Mouse (Mus musculus) ES-E14 (cell line): ENCODE results near the gene Lpin2. TPM values are rescaled to one million over a fixed set of nuclear protein-coding genes. Genes with fewer than 3 reads are reported as not detected.
A peak's percentile ranks its signal among the peaks of the same experiment; 100 is the strongest.

ENCODE experiments used
- DNase-seq: peaks from one replicate; pipeline ENCODE4 v3.0.0-alpha.2; 2013; ENCODE audit warnings: low read depth, low spot score
- H3K27ac ChIP-seq: 2 replicates; pipeline ENCODE4 v1.5.1; 2012; ENCODE audit warnings: low read depth, mild to moderate bottlenecking, low read length, moderate library complexity, mixed read lengths; ENCODE audit not compliant: poor library complexity, insufficient read depth, severe bottlenecking
- H3K36me3 ChIP-seq: 2 replicates; pipeline ENCODE4 v1.6.1; 2012; ENCODE audit warnings: mild to moderate bottlenecking, low read length, moderate library complexity, mixed read lengths; ENCODE audit not compliant: control insufficient read depth, poor library complexity, insufficient read depth, severe bottlenecking
- H3K4me1 ChIP-seq, 2 experiments: fragments of 150-350 bp in 1 of 2; sonication (generic) in 1 of 2; 2 replicates each; pipeline ENCODE4 v1.6.1; 2012; ENCODE audit warnings: low read length in 2 of 2, mild to moderate bottlenecking in 1 of 2, mixed read lengths in 1 of 2; ENCODE audit not compliant: control insufficient read depth in 2 of 2, insufficient read depth in 2 of 2, poor library complexity in 1 of 2
- H3K4me3 ChIP-seq, 2 experiments: fragments of 150-350 bp in 1 of 2; sonication (generic) in 1 of 2; 2 replicates each; pipeline ENCODE4 v1.5.1; 2012; ENCODE audit warnings: low read length in 2 of 2, low read depth in 1 of 2, mild to moderate bottlenecking in 1 of 2, mixed read lengths in 1 of 2; ENCODE audit not compliant: insufficient read depth in 1 of 2, poor library complexity in 1 of 2, severe bottlenecking in 1 of 2
- H3K9ac ChIP-seq: 2 replicates; pipeline ENCODE4 v1.6.1; 2012; ENCODE audit warnings: low read depth, mild to moderate bottlenecking, low read length, mixed read lengths; ENCODE audit not compliant: poor library complexity, insufficient read depth, severe bottlenecking
- H3K9me3 ChIP-seq: fragments of 150-350 bp; sonication (generic); 2 replicates; pipeline ENCODE4 v1.6.1; 2012; ENCODE audit warnings: low read depth, mild to moderate bottlenecking, low read length; ENCODE audit not compliant: control insufficient read depth, insufficient read depth
- CHD2 ChIP-seq: IDR thresholded peaks from 2 replicates; pipeline ENCODE4 v1.6.1; 2014; ENCODE audit warnings: mild to moderate bottlenecking, low read depth, low read length, inconsistent platforms
- HCFC1 ChIP-seq: IDR thresholded peaks from 2 replicates; pipeline ENCODE4 v1.6.1; 2012; ENCODE audit warnings: low read length, inconsistent platforms, borderline replicate concordance; ENCODE audit not compliant: insufficient read depth
- MAFK ChIP-seq: IDR thresholded peaks from 2 replicates; pipeline ENCODE4 v1.6.1; 2014; ENCODE audit warnings: mild to moderate bottlenecking, low read depth, low read length, inconsistent platforms; ENCODE audit not compliant: insufficient read depth
- ZC3H11A ChIP-seq: IDR thresholded peaks from 2 replicates; pipeline ENCODE4 v1.6.1; 2012; ENCODE audit warnings: low read depth, mild to moderate bottlenecking, inconsistent platforms, low read length, borderline replicate concordance
- ZNF384 ChIP-seq: IDR thresholded peaks from 2 replicates; pipeline ENCODE4 v1.6.1; 2012; ENCODE audit warnings: low read depth, low read length, inconsistent platforms
- in situ Hi-C, 2 experiments: fragments of 600-800 bp; cut with MboI; formaldehyde crosslinking; loops; one replicate each; pipeline ENCODE4 v1.15.1; 2025; ENCODE audit warnings: low sequenced_read_pairs in 2 of 2, inconsistent platforms in 1 of 2; ENCODE audit not compliant: unreplicated experiment in 2 of 2
- total RNA-seq: library from RNA; depleted of rRNA; stranded (reverse); fragments of 300-350 nt; gene quantifications from 2 replicates; pipeline ENCODE4 v1.2.3, GENCODE M21; 2012

The Lpin2 gene
- total RNA-seq, 1 experiment, result 12.6 TPM

GRCm38 (mm10) chr17:71254106-71254505, 71.7 kb downstream of the Lpin2 start:
- no peak for TF ChIP-seq ZNF384
- no peak for TF ChIP-seq HCFC1
- no peak for TF ChIP-seq MAFK
- TF ChIP-seq ZC3H11A, result no peak
- TF ChIP-seq CHD2, result no peak
- Histone ChIP-seq H3K4me1 (0 out of 4 replicates have a peak, but pooled peaks cover 0 to 2% of the 10 kb centered on the region in 2 experiments), H3K4me3 (no peak overlapping the region), H3K27ac (no peak overlapping the region), H3K36me3 (no peaks in the 10 kb centered on the region), H3K9ac (no peak overlapping the region), H3K9me3 (no peaks in the 10 kb centered on the region)
- in situ Hi-C loops, result no loop called here
- DNase-seq, result no peak

GRCm38 (mm10) chr17:71254736-71255135, 72.4 kb downstream of the Lpin2 start:
- H3K4me1 ChIP-seq, result 0 out of 4 replicates have a peak, but pooled peaks cover 0 to 2% of the 10 kb centered on the region in 2 experiments
- TF ChIP-seq ZC3H11A (no peak), ZNF384 (no peak), MAFK (no peak), CHD2 (no peak), HCFC1 (no peak)
- no peak overlapping the region for H3K27ac ChIP-seq
- DNase-seq, result peak; percentile 33
- no peaks in the 10 kb centered on the region for H3K36me3 ChIP-seq
- in situ Hi-C loops, result no loop called here
- H3K9me3 ChIP-seq, result no peaks in the 10 kb centered on the region
- no peak overlapping the region for H3K9ac ChIP-seq
- no peak overlapping the region for H3K4me3 ChIP-seq

GRCm38 (mm10) chr17:71256068-71256615, 73.8 kb downstream of the Lpin2 start:
- H3K9ac ChIP-seq, result peak overlapping the region; percentile 16; the same call in 1 of the 2 replicates
- peak overlapping the region in 1 of 2 experiments; percentile 34; a peak in 1 of 4 replicates for H3K4me3 ChIP-seq
- in situ Hi-C loops, result no loop called here
- H3K27ac ChIP-seq, result no peak overlapping the region
- H3K4me1 ChIP-seq, result 0 out of 4 replicates have a peak, but pooled peaks cover 0 to 1% of the 10 kb centered on the region in 2 experiments
- TF ChIP-seq ZNF384, result no peak
- TF ChIP-seq HCFC1, result no peak
- no peak for TF ChIP-seq CHD2
- no peak for TF ChIP-seq ZC3H11A
- no peak for TF ChIP-seq MAFK
- H3K9me3 ChIP-seq, result no peaks in the 10 kb centered on the region
- H3K36me3 ChIP-seq, result no peaks in the 10 kb centered on the region
- no peak for DNase-seq

- in situ Hi-C loops, result no loop called here
- H3K27ac ChIP-seq, result no peak overlapping the region
- DNase-seq, result no peak
- H3K36me3 ChIP-seq, result no peaks in the 10 kb centered on the region
- H3K9ac ChIP-seq, result no peak overlapping the region
- H3K4me1 ChIP-seq, result no peaks in the 10 kb centered on the region
- H3K4me3 ChIP-seq, result no peak overlapping the region
- TF ChIP-seq MAFK (no peak), CHD2 (no peak), HCFC1 (no peak), ZNF384 (no peak), ZC3H11A (no peak)
- H3K9me3 ChIP-seq, result no peaks in the 10 kb centered on the region
Observed at GRCm38 (mm10) chr17:71256806-71257536, 74.6 kb downstream of the Lpin2 start.
